Mouse (Mus musculus): ENCODE measurements around the gene Tsr3. TPM values are rescaled to one million over a fixed set of nuclear protein-coding genes. Genes with fewer than 3 reads are reported as not detected.
A peak's percentile ranks its signal among the peaks of the same experiment; 100 is the strongest.

Tsr3 gene
- polyA plus RNA-seq, 1 experiment from 2014 or later: 37.1 TPM

GRCm38 (mm10) chr17:25256140-25256754 is 16.3 kb downstream of the Tsr3 start, which contains the start of gene Baiap3:
Gene Baiap3 (minus strand): TSS chr17:25256364.
- H3K9me3 ChIP-seq (replicated peaks; ENCODE audit: control insufficient read depth, low read length): no peaks in the 10 kb centered on the region
- no peak within 1 kb of the TSS for H3K27ac ChIP-seq (ENCODE audit: low read length)
- peak within 1 kb of the TSS; percentile 64 for H3K9ac ChIP-seq (ENCODE audit: low read length)
- no peaks in the 10 kb centered on the region for H3K36me3 ChIP-seq (ENCODE audit: control insufficient read depth, insufficient read depth, low read length)
- peak; percentile 39; the same call in 1 of the 2 replicates for ATAC-seq (ENCODE audit: insufficient read depth, low FRiP score)
- peak within 1 kb of the TSS; percentile 44 for H3K4me3 ChIP-seq (replicated peaks; ENCODE audit: low read length)
- H3K27me3 ChIP-seq (ENCODE audit: control insufficient read depth, insufficient read depth, low read length): peaks cover 5% of the 10 kb centered on the region; the same call in 1 of the 2 replicates
- peak within 1 kb of the TSS; percentile 64 for H3K4me2 ChIP-seq (ENCODE audit: low read depth, low read length)
- WGBS: 4% methylated on average over 34 of the region's 35 CpGs
- peaks cover 15% of the 10 kb centered on the region; the same call in 1 of the 2 replicates for H3K4me1 ChIP-seq (ENCODE audit: control insufficient read depth, insufficient read depth, low read length)

GRCm38 (mm10) chr17:25257804-25258261 is 17.9 kb downstream of the Tsr3 start:
- 43% methylated on average over 6 of the region's 6 CpGs for WGBS

GRCm38 (mm10) chr17:25264453-25264852 is 24.5 kb downstream of the Tsr3 start:
- 63% methylated on average over 3 of the region's 3 CpGs for WGBS
- peaks cover 40% of the 10 kb centered on the region for H3K36me3 ChIP-seq (ENCODE audit: control insufficient read depth, insufficient read depth, low read length)
- H3K4me3 ChIP-seq (replicated peaks; ENCODE audit: low read length): no peak overlapping the region
- no peak overlapping the region for H3K27ac ChIP-seq (ENCODE audit: low read length)
- no peak overlapping the region for H3K9ac ChIP-seq (ENCODE audit: low read length)
- no peak overlapping the region for H3K4me2 ChIP-seq (ENCODE audit: low read depth, low read length)
- H3K4me1 ChIP-seq (ENCODE audit: control insufficient read depth, insufficient read depth, low read length): no peaks in the 10 kb centered on the region
- no peak; the same call in 1 of the 2 replicates for ATAC-seq (ENCODE audit: insufficient read depth, low FRiP score)
- no peaks in the 10 kb centered on the region for H3K27me3 ChIP-seq (ENCODE audit: control insufficient read depth, insufficient read depth, low read length)
- H3K9me3 ChIP-seq (replicated peaks; ENCODE audit: control insufficient read depth, low read length): no peaks in the 10 kb centered on the region

More at GRCm38 (mm10) chr17:25257804-25258261, 17.9 kb downstream of the Tsr3 start:
- no peak for ATAC-seq (ENCODE audit: insufficient read depth, low FRiP score)
- H3K9me3 ChIP-seq (replicated peaks; ENCODE audit: control insufficient read depth, low read length): no peaks in the 10 kb centered on the region
- H3K4me2 ChIP-seq (ENCODE audit: low read depth, low read length): no peak overlapping the region
- H3K36me3 ChIP-seq (ENCODE audit: control insufficient read depth, insufficient read depth, low read length): peaks cover 3% of the 10 kb centered on the region
- H3K27me3 ChIP-seq (ENCODE audit: control insufficient read depth, insufficient read depth, low read length): peaks cover 5% of the 10 kb centered on the region; the same call in 1 of the 2 replicates
- H3K4me1 ChIP-seq (ENCODE audit: control insufficient read depth, insufficient read depth, low read length): peaks cover 15% of the 10 kb centered on the region; the same call in 1 of the 2 replicates
- H3K9ac ChIP-seq (ENCODE audit: low read length): 0 out of 2 replicates have a peak overlapping the region, but pooled peaks have one; percentile 7
- H3K4me3 ChIP-seq (replicated peaks; ENCODE audit: low read length): no peak overlapping the region
- no peak overlapping the region for H3K27ac ChIP-seq (ENCODE audit: low read length)

- Histone ChIP-seq H3K27ac (ENCODE audit: low read length) (no peak overlapping the region), H3K4me2 (ENCODE audit: low read depth, low read length) (peak overlapping the region; percentile 94), H3K4me3 (replicated peaks; ENCODE audit: low read length) (peak overlapping the region; percentile 94; the same call in 1 of the 2 replicates), H3K27me3 (ENCODE audit: control insufficient read depth, insufficient read depth, low read length) (no peaks in the 10 kb centered on the region), H3K36me3 (ENCODE audit: control insufficient read depth, insufficient read depth, low read length) (peaks cover 18% of the 10 kb centered on the region), H3K4me1 (ENCODE audit: control insufficient read depth, insufficient read depth, low read length) (peaks cover 15% of the 10 kb centered on the region), H3K9ac (ENCODE audit: low read length) (peak overlapping the region; percentile 22; the same call in 1 of the 2 replicates), H3K9me3 (replicated peaks; ENCODE audit: control insufficient read depth, low read length) (no peaks in the 10 kb centered on the region)
- no peak for ATAC-seq (ENCODE audit: insufficient read depth, low FRiP score)
- WGBS: 69% methylated on average over 2 of the region's 2 CpGs
Measured at GRCm38 (mm10) chr17:25270795-25271335, 30.9 kb downstream of the Tsr3 start.

GRCm38 (mm10) chr17:25272326-25272725 is 32.4 kb downstream of the Tsr3 start:
- H3K27me3 ChIP-seq (ENCODE audit: control insufficient read depth, insufficient read depth, low read length): no peaks in the 10 kb centered on the region
- peak overlapping the region; percentile 100 for H3K9ac ChIP-seq (ENCODE audit: low read length)
- H3K4me2 ChIP-seq (ENCODE audit: low read depth, low read length): peak overlapping the region; percentile 94
- peak overlapping the region; percentile 94 for H3K4me3 ChIP-seq (replicated peaks; ENCODE audit: low read length)
- ATAC-seq (ENCODE audit: insufficient read depth, low FRiP score): no peak
- 0% methylated on average over 10 of the region's 10 CpGs for WGBS
- peaks cover 15% of the 10 kb centered on the region for H3K4me1 ChIP-seq (ENCODE audit: control insufficient read depth, insufficient read depth, low read length)
- peak overlapping the region; percentile 99 for H3K27ac ChIP-seq (ENCODE audit: low read length)
- no peaks in the 10 kb centered on the region for H3K9me3 ChIP-seq (replicated peaks; ENCODE audit: control insufficient read depth, low read length)
- peaks cover 7% of the 10 kb centered on the region for H3K36me3 ChIP-seq (ENCODE audit: control insufficient read depth, insufficient read depth, low read length)

GRCm38 (mm10) chr17:25272951-25273705 is 33.2 kb downstream of the Tsr3 start:
- peak; percentile 93 for ATAC-seq (ENCODE audit: insufficient read depth, low FRiP score)
- Histone ChIP-seq H3K27ac (ENCODE audit: low read length) (peak overlapping the region; percentile 99), H3K9ac (ENCODE audit: low read length) (peak overlapping the region; percentile 100), H3K27me3 (ENCODE audit: control insufficient read depth, insufficient read depth, low read length) (no peaks in the 10 kb centered on the region), H3K4me1 (ENCODE audit: control insufficient read depth, insufficient read depth, low read length) (peaks cover 15% of the 10 kb centered on the region), H3K36me3 (ENCODE audit: control insufficient read depth, insufficient read depth, low read length) (peaks cover 6% of the 10 kb centered on the region; the same call in 1 of the 2 replicates), H3K4me3 (replicated peaks; ENCODE audit: low read length) (peak overlapping the region; percentile 94), H3K4me2 (ENCODE audit: low read depth, low read length) (peak overlapping the region; percentile 94), H3K9me3 (replicated peaks; ENCODE audit: control insufficient read depth, low read length) (no peaks in the 10 kb centered on the region)
- 0% methylated on average over 90 of the region's 92 CpGs for WGBS

- Histone ChIP-seq H3K27ac (ENCODE audit: low read length) (peak overlapping the region; percentile 99), H3K36me3 (ENCODE audit: control insufficient read depth, insufficient read depth, low read length) (peaks cover 1% of the 10 kb centered on the region; the same call in 1 of the 2 replicates), H3K27me3 (ENCODE audit: control insufficient read depth, insufficient read depth, low read length) (no peaks in the 10 kb centered on the region), H3K4me1 (ENCODE audit: control insufficient read depth, insufficient read depth, low read length) (peaks cover 15% of the 10 kb centered on the region), H3K4me2 (ENCODE audit: low read depth, low read length) (peak overlapping the region; percentile 56), H3K9ac (ENCODE audit: low read length) (peak overlapping the region; percentile 100), H3K4me3 (replicated peaks; ENCODE audit: low read length) (peak overlapping the region; percentile 94), H3K9me3 (replicated peaks; ENCODE audit: control insufficient read depth, low read length) (no peaks in the 10 kb centered on the region)
- ATAC-seq (ENCODE audit: insufficient read depth, low FRiP score): peak; percentile 89
- under 1% methylated on average over 40 of the region's 45 CpGs for WGBS
Measured at GRCm38 (mm10) chr17:25273706-25274501, 33.9 kb downstream of the Tsr3 start.

GRCm38 (mm10) chr17:25274571-25275346 is 34.8 kb downstream of the Tsr3 start, which contains the start of gene Ube2i:
Gene Ube2i (minus strand): TSS chr17:25274622.
- no peaks in the 10 kb centered on the region for H3K9me3 ChIP-seq (replicated peaks; ENCODE audit: control insufficient read depth, low read length)
- ATAC-seq (ENCODE audit: insufficient read depth, low FRiP score): no peak
- H3K27me3 ChIP-seq (ENCODE audit: control insufficient read depth, insufficient read depth, low read length): no peaks in the 10 kb centered on the region
- H3K4me3 ChIP-seq (replicated peaks; ENCODE audit: low read length): peak within 1 kb of the TSS; percentile 94
- H3K4me2 ChIP-seq (ENCODE audit: low read depth, low read length): peak within 1 kb of the TSS; percentile 56
- WGBS: 78% methylated on average over 9 of the region's 9 CpGs
- H3K36me3 ChIP-seq (ENCODE audit: control insufficient read depth, insufficient read depth, low read length): no peaks in the 10 kb centered on the region
- peak within 1 kb of the TSS; percentile 99 for H3K27ac ChIP-seq (ENCODE audit: low read length)
- peaks cover 15% of the 10 kb centered on the region for H3K4me1 ChIP-seq (ENCODE audit: control insufficient read depth, insufficient read depth, low read length)
- peak within 1 kb of the TSS; percentile 100 for H3K9ac ChIP-seq (ENCODE audit: low read length)
